Comparison of ENCODE assay signal across 8 mouse cellular contexts in the genomic region with DNA sequence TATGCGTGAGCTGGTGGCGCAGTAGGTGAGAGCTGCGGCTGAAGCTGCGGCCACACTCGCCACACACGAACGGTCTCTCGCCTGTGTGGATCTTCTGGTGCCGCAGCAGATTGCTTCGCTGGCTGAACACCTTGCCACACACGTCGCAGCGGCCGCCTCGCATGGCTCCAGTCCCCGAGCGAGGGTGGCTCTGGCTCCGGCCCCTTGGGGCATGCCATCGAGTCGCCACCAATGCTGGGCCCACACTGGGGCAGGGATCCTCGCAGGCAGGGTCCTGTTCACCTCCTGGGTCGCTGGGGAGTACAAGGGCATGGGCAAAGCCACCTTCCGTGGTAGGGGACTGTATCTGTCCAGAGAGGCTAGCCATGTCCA. TPM values are rescaled to one million over a fixed set of nuclear protein-coding genes. Genes with fewer than 3 reads are reported as not detected.
DNase-seq lines count a peak whose midpoint lies in the region; ATAC-seq and TF ChIP-seq lines count a peak whose summit lies in the region.

No protein-coding gene starts in this region.

- peaks cover 52% of the 10 kb centered on the region for H3K27me3 ChIP-seq in embryonic facial prominence, embryonic 13.5 days
- H3K27me3 ChIP-seq in hindbrain, embryonic 15.5 days = peaks cover 37% of the 10 kb centered on the region
- peaks cover 38% of the 10 kb centered on the region for H3K27me3 ChIP-seq in midbrain, embryonic 14.5 days (ENCODE audit: control insufficient read depth, insufficient read depth, low read length)

- peak overlapping the region; percentile 97 for H3K4me2 ChIP-seq in embryonic facial prominence, embryonic 13.5 days
- peak overlapping the region; percentile 92 for H3K4me2 ChIP-seq in hindbrain, embryonic 15.5 days
- peak overlapping the region; percentile 94 for H3K4me2 ChIP-seq in midbrain, embryonic 14.5 days (ENCODE audit: low read length)

- no peak for TF ChIP-seq CTCF in layer of hippocampus, adult 2 months (conservative IDR thresholded peaks at IDR 0.05)

- peak overlapping the region; percentile 78 for H3K9ac ChIP-seq in embryonic facial prominence, embryonic 13.5 days
- peak overlapping the region; percentile 65 for H3K9ac ChIP-seq in hindbrain, embryonic 15.5 days
- H3K9ac ChIP-seq in midbrain, embryonic 14.5 days (replicated peaks; ENCODE audit: low read length) = peak overlapping the region; percentile 72

- peak overlapping the region; percentile 64 for H3K4me3 ChIP-seq in layer of hippocampus, adult 2 months
- peak overlapping the region; percentile 51 for H3K4me3 ChIP-seq in embryonic facial prominence, embryonic 13.5 days
- peak overlapping the region; percentile 52 for H3K4me3 ChIP-seq in hindbrain, embryonic 15.5 days
- H3K4me3 ChIP-seq in midbrain, embryonic 14.5 days (replicated peaks; ENCODE audit: low read depth, low read length) = peak overlapping the region; percentile 45

- peaks cover 13% of the 10 kb centered on the region for H3K4me1 ChIP-seq in embryonic facial prominence, embryonic 13.5 days
- H3K4me1 ChIP-seq in hindbrain, embryonic 15.5 days (replicated peaks) = peaks cover 22% of the 10 kb centered on the region
- no peaks in the 10 kb centered on the region; the same call in 1 of the 2 replicates for H3K4me1 ChIP-seq in midbrain, embryonic 14.5 days (ENCODE audit: control insufficient read depth, insufficient read depth, low read length)

- H3K27ac ChIP-seq in layer of hippocampus, adult 2 months = peak overlapping the region; percentile 90
- H3K27ac ChIP-seq in embryonic facial prominence, embryonic 13.5 days = no peak overlapping the region
- H3K27ac ChIP-seq in hindbrain, embryonic 15.5 days (replicated peaks) = peak overlapping the region; percentile 71
- H3K27ac ChIP-seq in midbrain, embryonic 14.5 days (replicated peaks; ENCODE audit: low read depth, low read length) = peak overlapping the region; percentile 67; the same call in 1 of the 2 replicates

- DNase-seq in layer of hippocampus, adult 2 months (ENCODE audit: low spot score in 2 of 2) = no peak
- DNase-seq in layer of hippocampus, adult 9-10 months (ENCODE audit: low spot score) = no peak
- DNase-seq in midbrain, embryonic 14.5 days = no peak
- no peak for DNase-seq in frontal cortex, postnatal 36 days (ENCODE audit: low spot score in 2 of 2)
- DNase-seq in gastrocnemius, postnatal 10 days = no peak
- no peak for DNase-seq in retina, embryonic 14.5 days (ENCODE audit: low spot score)

- WGBS in embryonic facial prominence, embryonic 13.5 days = 5% methylated on average over 23 of the region's 23 CpGs
- 3% methylated on average over 23 of the region's 23 CpGs for whole genome bisulfite sequencing in hindbrain, embryonic 15.5 days
- 4% methylated on average over 23 of the region's 23 CpGs for WGBS in midbrain, embryonic 14.5 days

- no peaks in the 10 kb centered on the region for H3K36me3 ChIP-seq in embryonic facial prominence, embryonic 13.5 days
- no peaks in the 10 kb centered on the region for H3K36me3 ChIP-seq in hindbrain, embryonic 15.5 days
- H3K36me3 ChIP-seq in midbrain, embryonic 14.5 days (ENCODE audit: control insufficient read depth, insufficient read depth, low read length) = no peaks in the 10 kb centered on the region

- peak; percentile 4; the same call in 1 of the 2 replicates for ATAC-seq in embryonic facial prominence, embryonic 13.5 days (ENCODE audit: insufficient number of reproducible peaks, insufficient read depth, low FRiP score, low TSS enrichment, low read depth)
- ATAC-seq in hindbrain, embryonic 15.5 days (ENCODE audit: low FRiP score, low read depth) = peak; percentile 32; the same call in 1 of the 2 replicates
- peak; percentile 22 for ATAC-seq in midbrain, embryonic 14.5 days (ENCODE audit: low FRiP score, low TSS enrichment)

- H3K9me3 ChIP-seq in embryonic facial prominence, embryonic 13.5 days = no peaks in the 10 kb centered on the region
- no peaks in the 10 kb centered on the region for H3K9me3 ChIP-seq in hindbrain, embryonic 15.5 days
- H3K9me3 ChIP-seq in midbrain, embryonic 14.5 days (ENCODE audit: control insufficient read depth, low read length) = peaks cover 4% of the 10 kb centered on the region; the same call in 1 of the 2 replicates

RNA-seq across cellular contexts. Expression of a gene that starts 6.2 kb away (rescaled TPM):
- 100 to 1,000 TPM; 190 to 199 TPM for total RNA-seq in layer of hippocampus, adult 2 months (2021)
- polyA plus RNA-seq in embryonic facial prominence, embryonic 13.5 days (2015; fragmentation: Nextera tagmentation; extraction: Ambion mirVana) = 74.0 and 97.2 TPM in 2 replicates
- polyA plus RNA-seq in hindbrain, embryonic 15.5 days (2015; fragmentation: Nextera tagmentation; extraction: Ambion mirVana) = 162 and 163 TPM in 2 replicates
- 149 and 181 TPM in 2 replicates for polyA plus RNA-seq in midbrain, embryonic 14.5 days (2014; fragmentation: Nextera tagmentation; extraction: Ambion mirVana)
- total RNA-seq in gastrocnemius, postnatal 10 days (2021) = 100 to 1,000 TPM; 153 to 168 TPM

RNA-seq across cellular contexts. Expression of a gene that starts 9.6 kb away (rescaled TPM):
- 100 to 1,000 TPM; 133 to 141 TPM for total RNA-seq in layer of hippocampus, adult 2 months (2021)
- 129 and 137 TPM in 2 replicates for polyA plus RNA-seq in embryonic facial prominence, embryonic 13.5 days (2015; fragmentation: Nextera tagmentation; extraction: Ambion mirVana)
- polyA plus RNA-seq in hindbrain, embryonic 15.5 days (2015; fragmentation: Nextera tagmentation; extraction: Ambion mirVana) = 170 and 171 TPM in 2 replicates
- polyA plus RNA-seq in midbrain, embryonic 14.5 days (2014; fragmentation: Nextera tagmentation; extraction: Ambion mirVana) = 188 and 205 TPM in 2 replicates
- 100 to 1,000 TPM; 114 to 123 TPM for total RNA-seq in gastrocnemius, postnatal 10 days (2021)

RNA-seq across cellular contexts. Expression of a gene that starts 10.3 kb away (rescaled TPM):
- total RNA-seq in layer of hippocampus, adult 2 months (2021) = 10 to 100 TPM; 15.7 to 17.8 TPM
- polyA plus RNA-seq in embryonic facial prominence, embryonic 13.5 days (2015; fragmentation: Nextera tagmentation; extraction: Ambion mirVana) = 4.1 and 4.4 TPM in 2 replicates
- 9.0 and 9.3 TPM in 2 replicates for polyA plus RNA-seq in hindbrain, embryonic 15.5 days (2015; fragmentation: Nextera tagmentation; extraction: Ambion mirVana)
- 6.1 and 7.6 TPM in 2 replicates for polyA plus RNA-seq in midbrain, embryonic 14.5 days (2014; fragmentation: Nextera tagmentation; extraction: Ambion mirVana)
- 1 to 10 TPM; 1.2 to 1.5 TPM for total RNA-seq in gastrocnemius, postnatal 10 days (2021)

RNA-seq across cellular contexts. Expression of a gene that starts 34.4 kb away (rescaled TPM):
- total RNA-seq in layer of hippocampus, adult 2 months (2021) = 10 to 100 TPM; 32.9 to 34.8 TPM
- polyA plus RNA-seq in embryonic facial prominence, embryonic 13.5 days (2015; fragmentation: Nextera tagmentation; extraction: Ambion mirVana) = 27.1 and 27.2 TPM in 2 replicates
- 40.7 and 42.5 TPM in 2 replicates for polyA plus RNA-seq in hindbrain, embryonic 15.5 days (2015; fragmentation: Nextera tagmentation; extraction: Ambion mirVana)
- polyA plus RNA-seq in midbrain, embryonic 14.5 days (2014; fragmentation: Nextera tagmentation; extraction: Ambion mirVana) = 42.4 and 42.5 TPM in 2 replicates
- total RNA-seq in gastrocnemius, postnatal 10 days (2021) = 1 to 10 TPM; 5.5 to 6.6 TPM

RNA-seq across cellular contexts. Expression of a gene that starts 45.3 kb away (rescaled TPM):
- total RNA-seq in layer of hippocampus, adult 2 months (2021) = 100 to 1,000 TPM; 238 to 253 TPM
- 327 and 337 TPM in 2 replicates for polyA plus RNA-seq in embryonic facial prominence, embryonic 13.5 days (2015; fragmentation: Nextera tagmentation; extraction: Ambion mirVana)
- polyA plus RNA-seq in hindbrain, embryonic 15.5 days (2015; fragmentation: Nextera tagmentation; extraction: Ambion mirVana) = 217 and 230 TPM in 2 replicates
- 293 and 309 TPM in 2 replicates for polyA plus RNA-seq in midbrain, embryonic 14.5 days (2014; fragmentation: Nextera tagmentation; extraction: Ambion mirVana)
- 100 to 1,000 TPM; 118 to 161 TPM for total RNA-seq in gastrocnemius, postnatal 10 days (2021)
